Mouse (Mus musculus) adipose tissue, adult 10 weeks (tissue): ENCODE measurements around the gene Cyp21a1. TPM values are rescaled to one million over a fixed set of nuclear protein-coding genes. Genes with fewer than 3 reads are reported as not detected.

ENCODE experiments used
- polyA plus RNA-seq: library from polyadenylated mRNA; stranded (reverse); fragments of 350-450 nt; fragmentation: Illumina TruSeq; extraction: RNeasy Lipid Tissue Mini Kit (QIAGEN cat#74804); gene quantifications from one replicate; pipeline ENCODE4 v1.2.3, GENCODE M21; 2014; ENCODE audit warnings: low read depth, low replicate concordance

Gene Cyp21a1
- polyA plus RNA-seq, result 1.4 TPM

GRCm38 (mm10) chr17:34804301-34804700 lies at the start of gene Cyp21a1:
Gene Cyp21a1 (minus strand): TSS chr17:34804561.

GRCm38 (mm10) chr17:34849722-34850516 lies 45.6 kb upstream of the Cyp21a1 start, which contains the start of the genes Skiv2l and Nelfe:
Gene Skiv2l (minus strand): TSS chr17:34850210.
Gene Nelfe (plus strand): TSS chr17:34850391.

GRCm38 (mm10) chr17:34836856-34837221 lies 32.5 kb upstream of the Cyp21a1 start, which contains the start of the genes Stk19 and Dxo:
Gene Stk19 (minus strand): TSS chr17:34836945.
Gene Dxo (plus strand): TSS chr17:34837019.

Other genes starting within 250 kb of the Cyp21a1 start
- gene Notch4, start 240.3 kb downstream of the Cyp21a1 start, polyA plus RNA-seq, result 9.9 TPM
- gene Gpsm3, start 214.8 kb downstream of the Cyp21a1 start, polyA plus RNA-seq, result 14.3 TPM
- gene Pbx2, start 213.3 kb downstream of the Cyp21a1 start, polyA plus RNA-seq, result 43.0 TPM
- gene Ager, start 206.7 kb downstream of the Cyp21a1 start, polyA plus RNA-seq, result 5.1 TPM
- 71.9 TPM for gene Rnf5, start 200.9 kb downstream of the Cyp21a1 start, polyA plus RNA-seq
- gene Agpat1, start 200.3 kb downstream of the Cyp21a1 start, polyA plus RNA-seq, result 88.3 TPM
- 3.9 TPM for gene Egfl8, start 188.6 kb downstream of the Cyp21a1 start, polyA plus RNA-seq
- 55.8 TPM for gene Ppt2, start 176.1 kb downstream of the Cyp21a1 start, polyA plus RNA-seq
- gene Prrt1, start 175.0 kb downstream of the Cyp21a1 start, polyA plus RNA-seq, result 31.3 TPM
- gene Fkbpl, start 159.8 kb downstream of the Cyp21a1 start, polyA plus RNA-seq, result 15.4 TPM
- 49.9 TPM for gene Atf6b, start 157.4 kb downstream of the Cyp21a1 start, polyA plus RNA-seq
- gene Tnxb, start 134.0 kb downstream of the Cyp21a1 start, polyA plus RNA-seq, result 30.0 TPM
- gene C4b, start 60.7 kb downstream of the Cyp21a1 start, polyA plus RNA-seq, result 248 TPM
- 45.3 TPM for gene Stk19, start 32.4 kb upstream of the Cyp21a1 start, polyA plus RNA-seq
- gene Dxo, start 32.5 kb upstream of the Cyp21a1 start, polyA plus RNA-seq, result 59.7 TPM
- gene Skiv2l, start 45.6 kb upstream of the Cyp21a1 start, polyA plus RNA-seq, result 45.7 TPM
- gene Nelfe, start 45.8 kb upstream of the Cyp21a1 start, polyA plus RNA-seq, result 75.8 TPM
- gene Cfb, start 58.0 kb upstream of the Cyp21a1 start, polyA plus RNA-seq, result 114 TPM
- gene Zbtb12, start 74.9 kb upstream of the Cyp21a1 start, polyA plus RNA-seq, result 14.4 TPM
- gene Gm20547, start 77.5 kb upstream of the Cyp21a1 start, polyA plus RNA-seq, result not detected
- 104 TPM for gene C2, start 93.7 kb upstream of the Cyp21a1 start, polyA plus RNA-seq
- 113 TPM for gene Ehmt2, start 93.9 kb upstream of the Cyp21a1 start, polyA plus RNA-seq
- gene Slc44a4, start 109.9 kb upstream of the Cyp21a1 start, polyA plus RNA-seq, result 39.3 TPM
- gene Neu1, start 126.7 kb upstream of the Cyp21a1 start, polyA plus RNA-seq, result 81.9 TPM
- 47.9 TPM for gene Hspa1b, start 154.7 kb upstream of the Cyp21a1 start, polyA plus RNA-seq
- gene Gm20481, start 165.4 kb upstream of the Cyp21a1 start, polyA plus RNA-seq, result not detected
- gene Hspa1a, start 167.6 kb upstream of the Cyp21a1 start, polyA plus RNA-seq, result 24.3 TPM
- gene Hspa1l, start 168.1 kb upstream of the Cyp21a1 start, polyA plus RNA-seq, result 12.0 TPM
- gene Lsm2, start 177.3 kb upstream of the Cyp21a1 start, polyA plus RNA-seq, result 23.4 TPM
- 62.8 TPM for gene Vars, start 196.4 kb upstream of the Cyp21a1 start, polyA plus RNA-seq
- gene Vwa7, start 212.0 kb upstream of the Cyp21a1 start, polyA plus RNA-seq, result 0.96 TPM
- 2.9 TPM for gene Sapcd1, start 223.5 kb upstream of the Cyp21a1 start, polyA plus RNA-seq
- 4.2 TPM for gene Msh5, start 242.2 kb upstream of the Cyp21a1 start, polyA plus RNA-seq
- 127 TPM for gene Clic1, start 245.4 kb upstream of the Cyp21a1 start, polyA plus RNA-seq